Mouse (Mus musculus) layer of hippocampus, adult 11-12 months (tissue): Measurements from ENCODE around the gene Tmem87b.

ENCODE experiments used
- DNase-seq: peaks from one replicate; pipeline ENCODE4 v3.0.0; 2022; ENCODE audit warnings: low spot score

Tmem87b gene

GRCm38 (mm10) chr2:128818956-128819643, 1.2 kb downstream of the Tmem87b start:
- no peak for DNase-seq

- DNase-seq, result no peak
These were observed 2.7 kb downstream of the Tmem87b start for GRCm38 (mm10) chr2:128820631-128821030.

GRCm38 (mm10) chr2:128823893-128824292, 6.0 kb downstream of the Tmem87b start:
- DNase-seq, result no peak

GRCm38 (mm10) chr2:128827787-128828186, 9.9 kb downstream of the Tmem87b start:
- DNase-seq, result no peak

- DNase-seq, result no peak
These were observed 14.7 kb downstream of the Tmem87b start for GRCm38 (mm10) chr2:128832611-128833010.

- DNase-seq, result no peak
These were observed 15.1 kb downstream of the Tmem87b start for GRCm38 (mm10) chr2:128833035-128833434.

GRCm38 (mm10) chr2:128833435-128833834, 15.5 kb downstream of the Tmem87b start:
- no peak for DNase-seq

- DNase-seq, result no peak
These were observed 19.6 kb downstream of the Tmem87b start for GRCm38 (mm10) chr2:128837531-128837930.

- no peak for DNase-seq
These were observed 20.7 kb downstream of the Tmem87b start for GRCm38 (mm10) chr2:128838611-128839010.

GRCm38 (mm10) chr2:128839501-128839900, 21.6 kb downstream of the Tmem87b start:
- DNase-seq, result no peak

GRCm38 (mm10) chr2:128842437-128842836, 24.5 kb downstream of the Tmem87b start:
- no peak for DNase-seq

- no peak for DNase-seq
These were observed 32.1 kb downstream of the Tmem87b start for GRCm38 (mm10) chr2:128850036-128850435.

- no peak for DNase-seq
These were observed 38.8 kb downstream of the Tmem87b start for GRCm38 (mm10) chr2:128856673-128857072.

- DNase-seq, result no peak
These were observed 41.0 kb downstream of the Tmem87b start for GRCm38 (mm10) chr2:128858962-128859361.

GRCm38 (mm10) chr2:128859861-128860260, 41.9 kb downstream of the Tmem87b start:
- no peak for DNase-seq

- DNase-seq, result no peak
These were observed 44.7 kb downstream of the Tmem87b start, which contains the start of gene Fbln7 for GRCm38 (mm10) chr2:128862636-128863035. Fbln7 (plus strand) TSS chr2:128862981.

GRCm38 (mm10) chr2:128863777-128864331, 45.9 kb downstream of the Tmem87b start:
- peak; percentile 13 for DNase-seq

- no peak for DNase-seq
These were observed 47.1 kb downstream of the Tmem87b start for GRCm38 (mm10) chr2:128865061-128865460.

GRCm38 (mm10) chr2:128871656-128872055, 53.7 kb downstream of the Tmem87b start:
- DNase-seq, result no peak

GRCm38 (mm10) chr2:128872256-128872655, 54.3 kb downstream of the Tmem87b start:
- no peak for DNase-seq

- DNase-seq, result no peak
These were observed 57.6 kb downstream of the Tmem87b start for GRCm38 (mm10) chr2:128875526-128875925.

GRCm38 (mm10) chr2:128881236-128881635, 63.3 kb downstream of the Tmem87b start:
- no peak for DNase-seq

- DNase-seq, result no peak
These were observed 67.4 kb downstream of the Tmem87b start for GRCm38 (mm10) chr2:128885225-128885811.
